Mouse (Mus musculus): ENCODE results near the gene Rfesd. TPM values are rescaled to one million over a fixed set of nuclear protein-coding genes. Genes with fewer than 3 reads are reported as not detected.

Rfesd gene
- total and polyA plus RNA-seq, 3 experiments: 38.3 to 72.1 TPM; not detected in 1

GRCm38 (mm10) chr13:75981901-75982300, 36.6 kb downstream of the Rfesd start:
- H3K4me1 ChIP-seq (ENCODE audit: control insufficient read depth in 1 of 2, insufficient read depth in 2 of 2, low read length in 2 of 2): no peaks in the 10 kb centered on the region; a peak in 1 of 4 replicates
- no peaks in the 10 kb centered on the region for H3K79me2 ChIP-seq (ENCODE audit: control insufficient read depth, insufficient read depth, low read length, poor library complexity)
- H3K9ac ChIP-seq (ENCODE audit: control insufficient read depth, low read depth, low read length, poor library complexity, severe bottlenecking): no peak overlapping the region
- H3K36me3 ChIP-seq (ENCODE audit: control insufficient read depth in 1 of 2, insufficient read depth in 2 of 2, low read length in 2 of 2): no peaks in the 10 kb centered on the region
- no peak overlapping the region for H3K4me3 ChIP-seq (ENCODE audit: control insufficient read depth in 1 of 2, insufficient read depth in 1 of 2, low read depth in 2 of 2, low read length in 2 of 2)
- peak; percentile 50 for DNase-seq (ENCODE audit: low read depth, low spot score)
- TF ChIP-seq SMC3 (IDR thresholded peaks at IDR 0.05; ENCODE audit: low read depth, low read length) (peak; percentile 85), KAT2A (conservative IDR thresholded peaks at IDR 0.05; ENCODE audit: low read depth, low read length) (no peak), EP300 (IDR thresholded peaks at IDR 0.05; ENCODE audit: low read depth in 1 of 2, low read length in 2 of 2) (no peak), RAD21 (IDR thresholded peaks at IDR 0.05; ENCODE audit: low read depth, low read length) (peak; percentile 77), MAX (IDR thresholded peaks at IDR 0.05; ENCODE audit: low read length) (no peak), CTCF (IDR thresholded peaks at IDR 0.05 in 2 of 3, conservative IDR thresholded peaks at IDR 0.05 in 1 of 3; ENCODE audit: control insufficient read depth in 1 of 3, insufficient read depth in 1 of 3, low read depth in 2 of 3, low read length in 3 of 3, poor library complexity in 1 of 3, severe bottlenecking in 1 of 3) (peak; percentile 40 to 70 (median 58)), ZC3H11A (IDR thresholded peaks at IDR 0.05; ENCODE audit: low read depth, low read length) (peak; percentile 88), USF1 (IDR thresholded peaks at IDR 0.05; ENCODE audit: low read depth, low read length) (no peak)
- no peak overlapping the region for H3K27ac ChIP-seq (ENCODE audit: control insufficient read depth, low read depth, low read length)
- no peaks in the 10 kb centered on the region for H3K9me3 ChIP-seq (replicated peaks; ENCODE audit: insufficient read depth, low read length)
- no peaks in the 10 kb centered on the region for H3K27me3 ChIP-seq (ENCODE audit: control insufficient read depth in 1 of 2, insufficient read depth in 2 of 2, low read length in 2 of 2)

- no peak for TF ChIP-seq ETS1 (IDR thresholded peaks at IDR 0.05; ENCODE audit: low read depth, low read length)
- TF ChIP-seq POLR2AphosphoS5 (IDR thresholded peaks at IDR 0.05; ENCODE audit: borderline replicate concordance, low read depth, low read length): no peak
- TF ChIP-seq ZC3H11A (IDR thresholded peaks at IDR 0.05; ENCODE audit: low read depth, low read length): no peak
- TF ChIP-seq CTCF (IDR thresholded peaks at IDR 0.05 in 2 of 3, conservative IDR thresholded peaks at IDR 0.05 in 1 of 3; ENCODE audit: control insufficient read depth in 1 of 3, insufficient read depth in 1 of 3, low read depth in 2 of 3, low read length in 3 of 3, poor library complexity in 1 of 3, severe bottlenecking in 1 of 3): no peak
- no peak for TF ChIP-seq GABPA (IDR thresholded peaks at IDR 0.05; ENCODE audit: low read depth, low read length)
- TF ChIP-seq SIN3A (IDR thresholded peaks at IDR 0.05; ENCODE audit: low read length): no peak
- no peak for TF ChIP-seq TBP (IDR thresholded peaks at IDR 0.05; ENCODE audit: low read depth, low read length)
- TF ChIP-seq TCF12 (IDR thresholded peaks at IDR 0.05; ENCODE audit: low read depth, low read length): no peak
- TF ChIP-seq UBTF (IDR thresholded peaks at IDR 0.05; ENCODE audit: borderline replicate concordance, insufficient read depth, low read depth, low read length): no peak
- no peak for TF ChIP-seq RAD21 (IDR thresholded peaks at IDR 0.05; ENCODE audit: low read depth, low read length)
- no peaks in the 10 kb centered on the region for H3K9me3 ChIP-seq (replicated peaks; ENCODE audit: insufficient read depth, low read length)
- H3K79me2 ChIP-seq (ENCODE audit: control insufficient read depth, insufficient read depth, low read length, poor library complexity): no peaks in the 10 kb centered on the region
- no peak overlapping the region for H3K9ac ChIP-seq (ENCODE audit: control insufficient read depth, low read depth, low read length, poor library complexity, severe bottlenecking)
- no peaks in the 10 kb centered on the region for H3K36me3 ChIP-seq (ENCODE audit: control insufficient read depth in 1 of 2, insufficient read depth in 2 of 2, low read length in 2 of 2)
- H3K27me3 ChIP-seq (ENCODE audit: control insufficient read depth in 1 of 2, insufficient read depth in 2 of 2, low read length in 2 of 2): no peaks in the 10 kb centered on the region
- H3K27ac ChIP-seq (ENCODE audit: control insufficient read depth, low read depth, low read length): no peak overlapping the region
- no peaks in the 10 kb centered on the region; a peak in 1 of 4 replicates for H3K4me1 ChIP-seq (ENCODE audit: control insufficient read depth in 1 of 2, insufficient read depth in 2 of 2, low read length in 2 of 2)
- no peak for DNase-seq (ENCODE audit: low read depth, low spot score)
- no peak overlapping the region for H3K4me3 ChIP-seq (ENCODE audit: control insufficient read depth in 1 of 2, insufficient read depth in 1 of 2, low read depth in 2 of 2, low read length in 2 of 2)
Observed at GRCm38 (mm10) chr13:75976649-75977048, 41.9 kb downstream of the Rfesd start.
